Mouse (Mus musculus): ENCODE data around the gene Hdhd5.

- TF ChIP-seq POLR2A (IDR thresholded peaks at IDR 0.05; ENCODE audit: insufficient read depth, low read length) (no peak), CTCF (IDR thresholded peaks at IDR 0.05; ENCODE audit: low read depth, low read length) (no peak), EP300 (IDR thresholded peaks at IDR 0.05; ENCODE audit: insufficient read depth, low read depth, low read length) (no peak)
Measured at GRCm38 (mm10) chr6:120466609-120467329, 64.3 kb downstream of the Hdhd5 start.

Measured in ES-Bruce4 (cell line).